Mouse (Mus musculus): ENCODE results near the gene Olfr465-ps1.

Olfr465-ps1 gene

GRCm38 (mm10) chr13:65122111-65122510, 15.8 kb upstream of the Olfr465-ps1 start:
- Histone ChIP-seq H3K4me1 (replicated peaks; ENCODE audit: low read depth, low read length) (no peaks in the 10 kb centered on the region), H3K27me3 (ENCODE audit: insufficient read depth, low read length) (no peaks in the 10 kb centered on the region), H3K4me3 (replicated peaks; ENCODE audit: low read length) (no peak overlapping the region), H3K36me3 (ENCODE audit: insufficient read depth, low read length) (no peaks in the 10 kb centered on the region), H3K9me3 (ENCODE audit: low read length) (no peaks in the 10 kb centered on the region)
- no peak for TF ChIP-seq CTCF (conservative IDR thresholded peaks at IDR 0.05; ENCODE audit: low read length)
- no peak for TF ChIP-seq NANOG (IDR thresholded peaks at IDR 0.05; ENCODE audit: borderline replicate concordance, low read length)
- TF ChIP-seq POU5F1 (IDR thresholded peaks at IDR 0.05; ENCODE audit: borderline replicate concordance, low read length): no peak

DNA sequence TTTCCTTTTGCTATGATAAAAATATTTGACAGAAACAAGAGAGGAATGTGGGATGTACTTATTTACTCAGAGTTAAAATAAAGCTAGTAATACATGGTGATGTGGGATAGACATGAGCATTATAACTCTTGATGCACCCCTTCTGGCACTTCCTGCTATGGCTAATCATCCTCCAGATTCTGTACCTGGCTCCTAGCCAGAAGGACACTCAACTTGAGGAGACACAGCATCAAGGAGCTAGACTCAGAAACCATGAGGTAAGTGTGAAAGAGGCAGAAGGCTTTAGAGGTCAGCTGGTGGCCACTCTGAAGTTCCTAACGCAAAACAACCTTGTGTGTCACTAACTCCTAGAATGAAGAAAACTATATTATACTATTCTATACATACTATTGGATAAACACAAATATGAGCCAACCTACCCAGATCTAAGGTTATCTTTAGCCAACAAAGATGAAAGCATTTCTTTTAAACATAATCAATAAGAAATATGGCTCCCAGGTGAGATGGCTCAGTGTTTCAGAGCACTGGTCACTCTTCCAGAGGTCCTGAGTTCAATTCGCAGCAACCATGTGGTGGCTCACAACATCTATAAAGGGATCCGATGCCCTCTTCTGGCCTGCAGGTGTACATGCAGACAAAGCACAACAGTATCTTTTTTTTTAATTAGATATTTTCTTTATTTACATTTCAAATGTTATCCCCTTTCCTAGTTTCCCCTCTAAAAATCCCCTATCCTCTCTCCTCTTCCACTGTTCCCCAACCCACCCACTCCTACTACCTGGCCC, 10.6 kb upstream of the Olfr465-ps1 start:
- H3K27me3 ChIP-seq (ENCODE audit: insufficient read depth, low read length): no peaks in the 10 kb centered on the region
- no peaks in the 10 kb centered on the region for H3K36me3 ChIP-seq (ENCODE audit: insufficient read depth, low read length)
- H3K9me3 ChIP-seq (ENCODE audit: low read length): no peaks in the 10 kb centered on the region
- TF ChIP-seq NANOG (IDR thresholded peaks at IDR 0.05; ENCODE audit: borderline replicate concordance, low read length): no peak
- TF ChIP-seq CTCF (conservative IDR thresholded peaks at IDR 0.05; ENCODE audit: low read length): no peak
- TF ChIP-seq POU5F1 (IDR thresholded peaks at IDR 0.05; ENCODE audit: borderline replicate concordance, low read length): no peak
- H3K4me3 ChIP-seq (replicated peaks; ENCODE audit: low read length): no peak overlapping the region
- H3K4me1 ChIP-seq (replicated peaks; ENCODE audit: low read depth, low read length): no peaks in the 10 kb centered on the region

- H3K36me3 ChIP-seq (ENCODE audit: insufficient read depth, low read length): no peaks in the 10 kb centered on the region
- no peak within 1 kb of the TSS for H3K4me3 ChIP-seq (replicated peaks; ENCODE audit: low read length)
- H3K9me3 ChIP-seq (ENCODE audit: low read length): no peaks in the 10 kb centered on the region
- no peaks in the 10 kb centered on the region for H3K4me1 ChIP-seq (replicated peaks; ENCODE audit: low read depth, low read length)
- H3K27me3 ChIP-seq (ENCODE audit: insufficient read depth, low read length): no peaks in the 10 kb centered on the region
- TF ChIP-seq CTCF (conservative IDR thresholded peaks at IDR 0.05; ENCODE audit: low read length): no peak
- TF ChIP-seq NANOG (IDR thresholded peaks at IDR 0.05; ENCODE audit: borderline replicate concordance, low read length): no peak
- no peak for TF ChIP-seq POU5F1 (IDR thresholded peaks at IDR 0.05; ENCODE audit: borderline replicate concordance, low read length)
These were observed 12.1 kb downstream of the Olfr465-ps1 start, which contains the start of gene Olfr466 for GRCm38 (mm10) chr13:65149940-65150339. Gene Olfr466, plus strand, starts transcription at chr13:65150240.

GRCm38 (mm10) chr13:65174102-65174501, 36.2 kb downstream of the Olfr465-ps1 start:
- H3K36me3 ChIP-seq (ENCODE audit: insufficient read depth, low read length): no peaks in the 10 kb centered on the region
- H3K4me1 ChIP-seq (replicated peaks; ENCODE audit: low read depth, low read length): peaks cover 18% of the 10 kb centered on the region
- H3K4me3 ChIP-seq (replicated peaks; ENCODE audit: low read length): no peak overlapping the region
- no peaks in the 10 kb centered on the region for H3K9me3 ChIP-seq (ENCODE audit: low read length)
- TF ChIP-seq CTCF (conservative IDR thresholded peaks at IDR 0.05; ENCODE audit: low read length) (no peak), POU5F1 (IDR thresholded peaks at IDR 0.05; ENCODE audit: borderline replicate concordance, low read length) (no peak), NANOG (IDR thresholded peaks at IDR 0.05; ENCODE audit: borderline replicate concordance, low read length) (peak; percentile 95)
- peaks cover 8% of the 10 kb centered on the region for H3K27me3 ChIP-seq (ENCODE audit: insufficient read depth, low read length)

- TF ChIP-seq POU5F1 (IDR thresholded peaks at IDR 0.05; ENCODE audit: borderline replicate concordance, low read length): no peak
- TF ChIP-seq CTCF (conservative IDR thresholded peaks at IDR 0.05; ENCODE audit: low read length): peak; percentile 64
- TF ChIP-seq NANOG (IDR thresholded peaks at IDR 0.05; ENCODE audit: borderline replicate concordance, low read length): no peak
- Histone ChIP-seq H3K27me3 (ENCODE audit: insufficient read depth, low read length) (peaks cover 8% of the 10 kb centered on the region), H3K4me3 (replicated peaks; ENCODE audit: low read length) (peak overlapping the region; percentile 81)
These were observed 38.0 kb downstream of the Olfr465-ps1 start for GRCm38 (mm10) chr13:65175734-65176471.

DNA sequence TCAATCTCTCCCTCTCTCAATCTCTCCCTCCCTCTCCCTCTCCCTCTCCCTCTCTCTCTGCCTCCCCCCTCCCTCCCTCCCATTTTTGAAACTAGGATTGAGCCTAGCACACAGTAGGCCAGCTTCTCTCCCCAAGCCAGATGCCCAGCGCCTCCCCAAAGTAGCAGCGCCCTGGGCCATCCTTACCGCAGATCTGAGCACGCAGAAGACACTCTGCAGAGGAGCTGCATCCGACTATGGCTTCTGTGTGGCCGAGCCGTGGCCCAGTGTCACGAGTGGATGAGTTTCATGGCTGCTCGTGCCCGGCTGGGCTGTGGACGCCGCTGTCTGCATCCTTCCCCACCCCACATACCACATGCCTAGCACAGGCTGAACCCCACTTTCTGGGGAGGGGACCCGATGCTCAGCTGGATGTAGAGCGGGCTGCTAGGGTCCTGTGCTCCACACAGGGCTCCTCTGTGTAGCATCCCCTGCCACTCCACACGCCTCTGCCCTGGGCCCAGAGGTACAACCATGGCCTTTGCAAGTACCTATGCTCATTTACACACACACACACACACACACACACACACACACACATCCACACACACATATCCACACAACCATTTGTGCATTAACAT, 38.7 kb downstream of the Olfr465-ps1 start:
- no peak for TF ChIP-seq POU5F1 (IDR thresholded peaks at IDR 0.05; ENCODE audit: borderline replicate concordance, low read length)
- no peak for TF ChIP-seq CTCF (conservative IDR thresholded peaks at IDR 0.05; ENCODE audit: low read length)
- TF ChIP-seq NANOG (IDR thresholded peaks at IDR 0.05; ENCODE audit: borderline replicate concordance, low read length): no peak
- H3K36me3 ChIP-seq (ENCODE audit: insufficient read depth, low read length): no peaks in the 10 kb centered on the region

More at GRCm38 (mm10) chr13:65175734-65176471, 38.0 kb downstream of the Olfr465-ps1 start:
- Histone ChIP-seq H3K36me3 (ENCODE audit: insufficient read depth, low read length) (no peaks in the 10 kb centered on the region), H3K9me3 (ENCODE audit: low read length) (no peaks in the 10 kb centered on the region), H3K4me1 (replicated peaks; ENCODE audit: low read depth, low read length) (peaks cover 18% of the 10 kb centered on the region)

More for the DNA sequence above, 38.7 kb downstream of the Olfr465-ps1 start:
- Histone ChIP-seq H3K9me3 (ENCODE audit: low read length) (no peaks in the 10 kb centered on the region), H3K4me3 (replicated peaks; ENCODE audit: low read length) (peak overlapping the region; percentile 67), H3K27me3 (ENCODE audit: insufficient read depth, low read length) (peaks cover 8% of the 10 kb centered on the region), H3K4me1 (replicated peaks; ENCODE audit: low read depth, low read length) (peaks cover 18% of the 10 kb centered on the region)
